Mouse (Mus musculus): ENCODE data around the gene Slc16a7. TPM values are rescaled to one million over a fixed set of nuclear protein-coding genes. Genes with fewer than 3 reads are reported as not detected.

Slc16a7 gene
- polyA plus RNA-seq, 1 experiment from 2014 or later = 2.8 TPM

GRCm38 (mm10) chr10:125348171-125348570 is 41.1 kb downstream of the Slc16a7 start:
- Histone ChIP-seq H3K9me3 (replicated peaks) (no peaks in the 10 kb centered on the region; the same call in 1 of the 2 replicates), H3K27me3 (ENCODE audit: low read depth, poor library complexity, severe bottlenecking) (no peaks in the 10 kb centered on the region), H3K27ac (no peak overlapping the region), H3K4me1 (0 out of 2 replicates have a peak, but pooled peaks cover 5% of the 10 kb centered on the region), H3K4me3 (no peak overlapping the region), H3K36me3 (no peaks in the 10 kb centered on the region)
- WGBS = 88% methylated on average over 3 of the region's 3 CpGs
- no peak for DNase-seq (ENCODE audit: low spot score)

GRCm38 (mm10) chr10:125347149-125347548 is 42.1 kb downstream of the Slc16a7 start:
- H3K4me1 ChIP-seq = 0 out of 2 replicates have a peak, but pooled peaks cover 5% of the 10 kb centered on the region
- H3K27ac ChIP-seq = no peak overlapping the region
- no peak for DNase-seq (ENCODE audit: low spot score)
- no peak overlapping the region for H3K4me3 ChIP-seq
- WGBS = 94% methylated on average over 6 of the region's 6 CpGs
- no peaks in the 10 kb centered on the region; the same call in 1 of the 2 replicates for H3K9me3 ChIP-seq (replicated peaks)
- H3K27me3 ChIP-seq (ENCODE audit: low read depth, poor library complexity, severe bottlenecking) = no peaks in the 10 kb centered on the region
- no peaks in the 10 kb centered on the region for H3K36me3 ChIP-seq

GRCm38 (mm10) chr10:125346364-125346763 is 42.9 kb downstream of the Slc16a7 start:
- Histone ChIP-seq H3K27me3 (ENCODE audit: low read depth, poor library complexity, severe bottlenecking) (no peaks in the 10 kb centered on the region), H3K9me3 (replicated peaks) (no peaks in the 10 kb centered on the region; the same call in 1 of the 2 replicates), H3K27ac (no peak overlapping the region), H3K36me3 (no peaks in the 10 kb centered on the region), H3K4me3 (no peak overlapping the region), H3K4me1 (0 out of 2 replicates have a peak, but pooled peaks cover 4% of the 10 kb centered on the region)
- DNase-seq (ENCODE audit: low spot score) = no peak
- WGBS = 81% methylated on average over 4 of the region's 4 CpGs

GRCm38 (mm10) chr10:125345583-125345982 is 43.7 kb downstream of the Slc16a7 start:
- no peaks in the 10 kb centered on the region for H3K27me3 ChIP-seq (ENCODE audit: low read depth, poor library complexity, severe bottlenecking)
- H3K4me1 ChIP-seq = no peaks in the 10 kb centered on the region
- no peak for DNase-seq (ENCODE audit: low spot score)
- WGBS = 75% methylated on average over 1 of the region's 1 CpGs
- no peaks in the 10 kb centered on the region; the same call in 1 of the 2 replicates for H3K9me3 ChIP-seq (replicated peaks)
- H3K36me3 ChIP-seq = no peaks in the 10 kb centered on the region
- H3K4me3 ChIP-seq = no peak overlapping the region
- H3K27ac ChIP-seq = no peak overlapping the region

GRCm38 (mm10) chr10:125342204-125342603 is 47.1 kb downstream of the Slc16a7 start:
- H3K9me3 ChIP-seq (replicated peaks) = no peaks in the 10 kb centered on the region
- no peak overlapping the region for H3K27ac ChIP-seq

GRCm38 (mm10) chr10:125333799-125334198 is 55.5 kb downstream of the Slc16a7 start:
- Histone ChIP-seq H3K9me3 (replicated peaks) (no peaks in the 10 kb centered on the region), H3K4me1 (peaks cover 9% of the 10 kb centered on the region), H3K4me3 (no peak overlapping the region), H3K36me3 (no peaks in the 10 kb centered on the region), H3K27me3 (ENCODE audit: low read depth, poor library complexity, severe bottlenecking) (no peaks in the 10 kb centered on the region), H3K27ac (no peak overlapping the region)
- WGBS = 95% methylated on average over 5 of the region's 5 CpGs
- no peak for DNase-seq (ENCODE audit: low spot score)

More at GRCm38 (mm10) chr10:125342204-125342603, 47.1 kb downstream of the Slc16a7 start:
- Histone ChIP-seq H3K36me3 (no peaks in the 10 kb centered on the region), H3K4me1 (no peaks in the 10 kb centered on the region), H3K4me3 (no peak overlapping the region), H3K27me3 (ENCODE audit: low read depth, poor library complexity, severe bottlenecking) (no peaks in the 10 kb centered on the region)
- no peak for DNase-seq (ENCODE audit: low spot score)
- 88% methylated on average over 7 of the region's 7 CpGs for WGBS

GRCm38 (mm10) chr10:125331334-125331733 is 57.9 kb downstream of the Slc16a7 start:
- Histone ChIP-seq H3K27me3 (ENCODE audit: low read depth, poor library complexity, severe bottlenecking) (no peaks in the 10 kb centered on the region), H3K27ac (no peak overlapping the region), H3K4me1 (peaks cover 30% of the 10 kb centered on the region), H3K36me3 (no peaks in the 10 kb centered on the region), H3K4me3 (no peak overlapping the region), H3K9me3 (replicated peaks) (no peaks in the 10 kb centered on the region)
- WGBS = 66% methylated on average over 5 of the region's 5 CpGs
- DNase-seq (ENCODE audit: low spot score) = no peak

GRCm38 (mm10) chr10:125328331-125329063 is 60.8 kb downstream of the Slc16a7 start:
- peak overlapping the region; percentile 69 for H3K27ac ChIP-seq
- H3K4me1 ChIP-seq = peaks cover 33% of the 10 kb centered on the region
- DNase-seq (ENCODE audit: low spot score) = peak; percentile 65
- no peaks in the 10 kb centered on the region for H3K9me3 ChIP-seq (replicated peaks)
- H3K4me3 ChIP-seq = peak overlapping the region; percentile 40
- H3K27me3 ChIP-seq (ENCODE audit: low read depth, poor library complexity, severe bottlenecking) = no peaks in the 10 kb centered on the region
- WGBS = 9% methylated on average over 16 of the region's 16 CpGs
- no peaks in the 10 kb centered on the region for H3K36me3 ChIP-seq

GRCm38 (mm10) chr10:125324871-125325565 is 64.2 kb downstream of the Slc16a7 start:
- peaks cover 33% of the 10 kb centered on the region for H3K4me1 ChIP-seq
- no peak for DNase-seq (ENCODE audit: low spot score)
- H3K9me3 ChIP-seq (replicated peaks) = no peaks in the 10 kb centered on the region
- WGBS = 91% methylated on average over 7 of the region's 7 CpGs
- no peak overlapping the region for H3K27ac ChIP-seq
- H3K4me3 ChIP-seq = no peak overlapping the region
- H3K27me3 ChIP-seq (ENCODE audit: low read depth, poor library complexity, severe bottlenecking) = no peaks in the 10 kb centered on the region
- no peaks in the 10 kb centered on the region for H3K36me3 ChIP-seq

GRCm38 (mm10) chr10:125324149-125324834 is 65.0 kb downstream of the Slc16a7 start:
- H3K27ac ChIP-seq = peak overlapping the region; percentile 65
- H3K36me3 ChIP-seq = no peaks in the 10 kb centered on the region
- no peak overlapping the region for H3K4me3 ChIP-seq
- DNase-seq (ENCODE audit: low spot score) = no peak
- peaks cover 29% of the 10 kb centered on the region for H3K4me1 ChIP-seq
- no peaks in the 10 kb centered on the region for H3K27me3 ChIP-seq (ENCODE audit: low read depth, poor library complexity, severe bottlenecking)
- 91% methylated on average over 13 of the region's 13 CpGs for WGBS
- no peaks in the 10 kb centered on the region for H3K9me3 ChIP-seq (replicated peaks)

- Histone ChIP-seq H3K4me3 (no peak overlapping the region), H3K27ac (no peak overlapping the region), H3K9me3 (replicated peaks) (no peaks in the 10 kb centered on the region), H3K36me3 (no peaks in the 10 kb centered on the region), H3K4me1 (peaks cover 5% of the 10 kb centered on the region), H3K27me3 (ENCODE audit: low read depth, poor library complexity, severe bottlenecking) (no peaks in the 10 kb centered on the region)
- 84% methylated on average over 11 of the region's 11 CpGs for WGBS
- no peak for DNase-seq (ENCODE audit: low spot score)
Observed at GRCm38 (mm10) chr10:125321446-125322428, 67.5 kb downstream of the Slc16a7 start.

- Histone ChIP-seq H3K36me3 (no peaks in the 10 kb centered on the region), H3K4me1 (no peaks in the 10 kb centered on the region), H3K27ac (no peak overlapping the region), H3K4me3 (no peak overlapping the region), H3K27me3 (ENCODE audit: low read depth, poor library complexity, severe bottlenecking) (no peaks in the 10 kb centered on the region), H3K9me3 (replicated peaks) (no peaks in the 10 kb centered on the region)
- WGBS = 84% methylated on average over 6 of the region's 6 CpGs
- no peak for DNase-seq (ENCODE audit: low spot score)
Observed at GRCm38 (mm10) chr10:125317317-125317716, 71.9 kb downstream of the Slc16a7 start.

Measured in limb, embryonic 10.5 days (tissue).